Mouse (Mus musculus): Measurements from ENCODE around the gene Rin3. TPM values are rescaled to one million over a fixed set of nuclear protein-coding genes. Genes with fewer than 3 reads are reported as not detected.

The Rin3 gene
- polyA plus RNA-seq, 1 experiment from 2014 or later, result 2.8 TPM

DNA sequence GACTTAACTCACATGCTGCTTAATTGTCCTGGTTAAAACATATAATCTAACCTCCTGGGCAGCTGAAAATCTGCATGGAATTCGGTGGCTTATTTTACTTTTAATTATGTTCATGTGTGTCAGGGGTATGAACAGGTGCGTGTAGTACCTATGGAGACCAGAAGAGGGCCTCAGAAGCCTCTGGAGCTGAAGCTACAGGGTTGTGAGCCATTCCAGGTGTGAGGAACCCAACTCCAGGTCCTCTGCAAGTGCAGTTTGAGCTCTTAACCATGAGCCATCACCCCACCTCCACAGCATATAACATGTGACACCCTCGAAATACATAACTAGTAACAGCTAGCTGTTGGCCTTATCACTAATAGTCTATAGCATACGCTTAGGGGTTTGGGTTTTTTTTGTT, 109.1 kb downstream of the Rin3 start:
- Histone ChIP-seq H3K4me2 (no peak overlapping the region), H3K4me1 (replicated peaks) (no peaks in the 10 kb centered on the region), H3K9me3 (no peaks in the 10 kb centered on the region), H3K9ac (no peak overlapping the region), H3K36me3 (peaks cover 21% of the 10 kb centered on the region), H3K27ac (replicated peaks) (no peak overlapping the region), H3K4me3 (no peak overlapping the region), H3K27me3 (no peaks in the 10 kb centered on the region; the same call in 1 of the 2 replicates)
- no peak for ATAC-seq (ENCODE audit: low FRiP score, low read depth)
- WGBS, result 67% methylated on average over 4 of the region's 4 CpGs

DNA sequence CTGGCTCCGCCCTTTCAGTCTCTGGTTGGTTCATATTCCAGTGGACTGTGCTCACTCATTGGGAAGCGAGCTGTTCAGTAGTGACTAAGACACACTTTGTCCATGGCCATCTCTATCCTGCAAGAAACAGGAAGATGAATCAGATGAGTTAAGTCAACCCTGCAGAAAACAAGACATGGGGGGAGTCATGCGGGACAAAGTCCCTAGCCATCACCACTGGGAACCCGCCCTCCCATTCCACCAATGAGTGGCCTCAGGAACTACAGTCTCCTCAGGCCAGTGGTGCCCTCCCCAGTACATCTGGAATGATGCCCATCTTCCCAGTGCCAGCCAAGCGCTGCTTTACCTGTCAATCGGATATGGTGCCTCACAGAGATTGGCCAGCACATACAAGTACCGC, 111.6 kb downstream of the Rin3 start:
- ATAC-seq (ENCODE audit: low FRiP score, low read depth), result no peak
- Histone ChIP-seq H3K4me2 (no peak overlapping the region), H3K9ac (no peak overlapping the region), H3K27me3 (no peaks in the 10 kb centered on the region; the same call in 1 of the 2 replicates), H3K27ac (replicated peaks) (no peak overlapping the region), H3K36me3 (peaks cover 25% of the 10 kb centered on the region), H3K4me3 (no peak overlapping the region), H3K9me3 (no peaks in the 10 kb centered on the region), H3K4me1 (replicated peaks) (no peaks in the 10 kb centered on the region)
- WGBS, result 96% methylated on average over 7 of the region's 7 CpGs

DNA sequence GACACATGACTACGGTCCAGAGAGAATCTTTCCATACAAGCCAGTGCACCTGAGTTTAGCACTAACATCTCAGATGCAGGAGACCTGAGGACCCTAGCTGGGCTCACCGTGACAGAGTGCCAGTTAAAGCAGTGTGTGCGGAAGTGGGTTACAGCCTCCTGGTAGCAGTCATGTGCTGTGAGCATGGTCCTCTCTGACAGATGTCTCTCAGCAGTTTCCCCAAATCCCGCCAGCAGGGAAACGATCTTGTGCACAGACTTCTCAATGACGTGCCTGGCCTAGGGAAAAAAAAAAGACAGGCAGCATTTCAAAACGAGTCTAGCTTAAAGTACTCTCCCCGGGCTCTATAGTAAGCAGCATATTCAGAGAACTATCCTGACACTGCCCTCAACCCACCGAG, 112.7 kb downstream of the Rin3 start:
- Histone ChIP-seq H3K9me3 (no peaks in the 10 kb centered on the region), H3K27me3 (no peaks in the 10 kb centered on the region; the same call in 1 of the 2 replicates), H3K27ac (replicated peaks) (no peak overlapping the region), H3K36me3 (peaks cover 33% of the 10 kb centered on the region), H3K4me1 (replicated peaks) (no peaks in the 10 kb centered on the region), H3K9ac (no peak overlapping the region), H3K4me3 (no peak overlapping the region), H3K4me2 (no peak overlapping the region)
- no peak for ATAC-seq (ENCODE audit: low FRiP score, low read depth)
- WGBS, result 51% methylated on average over 9 of the region's 9 CpGs

DNA sequence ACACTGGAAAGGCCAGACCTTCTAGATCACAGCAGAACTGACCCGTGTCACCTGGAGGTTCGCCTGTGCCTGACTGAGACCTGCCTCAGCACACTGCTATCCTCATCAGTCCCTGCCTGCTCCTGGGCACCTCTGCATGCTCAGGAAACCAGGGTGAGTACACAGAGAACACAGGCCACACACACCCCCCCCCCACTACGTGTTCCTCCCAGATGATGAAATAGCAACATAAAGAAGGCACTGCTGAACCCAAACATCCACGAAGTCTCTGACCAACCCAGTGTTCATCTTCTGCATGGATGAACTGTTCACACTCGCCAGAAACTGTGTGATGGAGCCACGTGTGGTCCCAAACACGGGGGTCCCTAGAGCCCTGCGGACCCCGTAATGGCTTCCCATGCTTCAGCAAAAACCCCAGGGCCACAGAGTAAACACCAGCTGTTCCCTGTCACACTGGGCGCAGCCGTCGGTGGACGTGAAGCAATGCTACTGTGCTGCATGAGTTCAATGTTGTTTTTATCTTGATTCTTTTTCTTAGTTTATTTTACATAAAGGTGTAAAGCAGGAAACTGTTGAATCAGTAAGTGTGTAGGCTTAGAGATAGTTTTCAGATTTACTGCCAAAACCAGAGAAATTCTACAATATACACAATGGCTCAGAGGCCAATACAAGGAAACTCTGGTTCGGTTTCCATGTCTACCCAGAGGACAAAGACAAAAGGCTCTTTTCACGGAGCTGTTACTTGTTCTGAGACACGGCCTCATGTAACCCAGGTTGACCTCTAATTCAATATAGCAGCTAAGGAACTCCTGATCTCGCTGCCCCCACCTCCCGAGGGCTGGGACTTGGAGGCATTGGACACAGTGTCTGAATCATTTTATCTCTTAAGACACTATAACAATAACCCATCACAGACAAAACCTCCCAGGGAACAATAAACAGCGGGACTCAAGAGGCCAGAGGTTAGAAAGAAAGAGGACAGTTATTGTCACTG, 113.4 kb downstream of the Rin3 start:
- ATAC-seq (ENCODE audit: low FRiP score, low read depth), result no peak; the same call in 1 of the 2 replicates
- 16% methylated on average over 19 of the region's 19 CpGs for WGBS

DNA sequence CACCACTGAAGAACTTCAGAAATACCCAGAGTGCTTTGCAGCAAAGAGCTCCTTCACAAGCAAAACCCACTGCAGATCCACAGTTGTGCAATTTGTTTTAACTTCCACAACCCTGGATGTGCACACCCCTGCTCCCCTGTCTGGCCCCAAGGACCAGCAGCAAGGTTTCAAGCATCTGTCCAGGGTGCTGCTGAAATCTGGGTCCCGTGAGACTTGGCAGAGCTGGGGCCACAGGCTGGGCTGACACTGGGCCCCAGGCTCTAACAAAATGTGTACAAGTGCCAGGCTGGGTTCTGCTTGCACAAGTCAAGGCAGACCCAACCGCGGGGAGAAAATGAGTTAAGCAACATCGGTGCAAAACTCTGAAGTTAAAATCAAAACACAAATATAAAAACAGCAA, 115.7 kb downstream of the Rin3 start:
- Histone ChIP-seq H3K4me1 (replicated peaks) (no peaks in the 10 kb centered on the region), H3K36me3 (peaks cover 55% of the 10 kb centered on the region), H3K27me3 (no peaks in the 10 kb centered on the region; the same call in 1 of the 2 replicates), H3K4me2 (no peak overlapping the region), H3K4me3 (no peak overlapping the region), H3K9me3 (no peaks in the 10 kb centered on the region), H3K9ac (no peak overlapping the region), H3K27ac (replicated peaks) (no peak overlapping the region)
- ATAC-seq (ENCODE audit: low FRiP score, low read depth), result no peak
- 93% methylated on average over 4 of the region's 4 CpGs for WGBS

More for the DNA sequence above, 113.4 kb downstream of the Rin3 start:
- Histone ChIP-seq H3K4me3 (no peak overlapping the region), H3K27me3 (no peaks in the 10 kb centered on the region; the same call in 1 of the 2 replicates), H3K4me1 (replicated peaks) (no peaks in the 10 kb centered on the region), H3K27ac (replicated peaks) (no peak overlapping the region), H3K36me3 (peaks cover 39% of the 10 kb centered on the region), H3K4me2 (no peak overlapping the region), H3K9me3 (no peaks in the 10 kb centered on the region), H3K9ac (no peak overlapping the region)

DNA sequence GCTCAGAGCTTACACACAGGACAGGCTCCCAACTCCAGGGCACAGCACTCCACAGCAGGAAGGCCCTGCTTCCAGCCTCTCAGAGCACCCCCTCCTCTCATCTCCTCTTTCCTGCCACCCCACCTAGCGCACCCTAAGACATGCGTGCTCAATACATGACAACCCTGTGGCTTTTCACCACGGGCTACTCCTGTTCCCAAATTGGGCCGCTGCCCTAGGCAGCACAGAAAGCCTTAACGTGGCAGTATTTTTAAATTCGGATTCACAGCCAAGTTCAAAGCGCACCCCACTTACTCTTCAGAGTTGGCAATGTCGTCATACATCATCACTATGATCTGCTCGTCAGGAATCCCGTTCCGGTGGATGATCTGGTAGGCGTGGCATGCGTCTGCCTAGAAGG, 130.3 kb downstream of the Rin3 start:
- Histone ChIP-seq H3K27me3 (no peaks in the 10 kb centered on the region), H3K36me3 (peaks cover 13% of the 10 kb centered on the region), H3K27ac (replicated peaks) (no peak overlapping the region), H3K9ac (no peak overlapping the region), H3K4me1 (replicated peaks) (0 out of 2 replicates have a peak, but pooled peaks cover 4% of the 10 kb centered on the region), H3K4me2 (no peak overlapping the region), H3K4me3 (no peak overlapping the region), H3K9me3 (no peaks in the 10 kb centered on the region)
- ATAC-seq (ENCODE audit: low FRiP score, low read depth), result no peak
- 86% methylated on average over 13 of the region's 13 CpGs for WGBS

DNA sequence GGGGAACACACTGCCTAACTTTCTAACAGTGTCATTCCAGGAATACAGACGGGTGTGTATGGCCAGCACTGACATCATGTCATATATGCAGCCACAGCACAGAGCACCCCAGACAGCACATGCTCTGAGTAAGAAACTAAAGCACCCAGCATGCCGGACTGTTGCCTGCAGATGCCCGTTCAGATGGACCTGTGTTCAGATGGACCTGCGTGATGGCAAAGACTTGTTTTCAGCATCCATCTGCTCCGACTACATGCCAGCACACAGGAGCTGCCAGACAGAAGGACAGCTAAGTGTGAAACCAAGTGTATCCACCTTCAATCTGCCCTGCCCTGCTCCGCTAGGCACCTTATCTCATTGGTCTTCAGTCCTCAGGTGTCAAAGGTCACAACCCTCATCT, 131.8 kb downstream of the Rin3 start:
- Histone ChIP-seq H3K4me3 (no peak overlapping the region), H3K27me3 (no peaks in the 10 kb centered on the region), H3K27ac (replicated peaks) (no peak overlapping the region), H3K4me2 (no peak overlapping the region), H3K9me3 (no peaks in the 10 kb centered on the region), H3K9ac (no peak overlapping the region), H3K36me3 (peaks cover 13% of the 10 kb centered on the region), H3K4me1 (replicated peaks) (peaks cover 9% of the 10 kb centered on the region)
- WGBS, result 89% methylated on average over 6 of the region's 6 CpGs
- ATAC-seq (ENCODE audit: low FRiP score, low read depth), result no peak

DNA sequence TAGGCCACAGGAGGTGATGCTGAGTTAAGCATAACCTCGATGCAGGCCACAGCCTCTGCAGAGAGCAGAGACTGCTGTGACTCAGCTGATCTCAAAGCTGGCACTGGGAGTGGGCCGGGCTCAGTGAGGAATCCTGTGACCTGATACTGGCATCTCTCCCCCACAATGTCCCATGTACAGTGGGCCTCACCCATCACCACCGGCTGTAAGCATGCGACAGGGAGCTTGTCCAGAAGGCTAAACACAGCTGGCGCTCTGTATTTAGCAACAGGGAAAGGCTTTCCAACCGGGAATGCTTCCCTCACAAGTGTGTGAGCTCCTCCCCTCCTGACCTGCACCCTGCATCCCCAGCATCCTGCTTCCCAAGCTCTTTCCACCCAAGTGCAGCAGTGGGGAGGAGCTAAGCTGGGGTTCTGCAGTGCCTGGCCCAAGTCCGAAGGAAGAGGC, 133.6 kb downstream of the Rin3 start:
- peaks cover 13% of the 10 kb centered on the region for H3K36me3 ChIP-seq
- no peak overlapping the region for H3K27ac ChIP-seq (replicated peaks)
- H3K4me1 ChIP-seq (replicated peaks), result peaks cover 11% of the 10 kb centered on the region
- no peak overlapping the region for H3K4me3 ChIP-seq
- H3K9me3 ChIP-seq, result no peaks in the 10 kb centered on the region
- no peak overlapping the region for H3K4me2 ChIP-seq
- H3K27me3 ChIP-seq, result no peaks in the 10 kb centered on the region
- 0 out of 2 replicates have a peak, but pooled peaks have one; percentile 27 for ATAC-seq (ENCODE audit: low FRiP score, low read depth)
- H3K9ac ChIP-seq, result no peak overlapping the region
- WGBS, result 44% methylated on average over 7 of the region's 7 CpGs

DNA sequence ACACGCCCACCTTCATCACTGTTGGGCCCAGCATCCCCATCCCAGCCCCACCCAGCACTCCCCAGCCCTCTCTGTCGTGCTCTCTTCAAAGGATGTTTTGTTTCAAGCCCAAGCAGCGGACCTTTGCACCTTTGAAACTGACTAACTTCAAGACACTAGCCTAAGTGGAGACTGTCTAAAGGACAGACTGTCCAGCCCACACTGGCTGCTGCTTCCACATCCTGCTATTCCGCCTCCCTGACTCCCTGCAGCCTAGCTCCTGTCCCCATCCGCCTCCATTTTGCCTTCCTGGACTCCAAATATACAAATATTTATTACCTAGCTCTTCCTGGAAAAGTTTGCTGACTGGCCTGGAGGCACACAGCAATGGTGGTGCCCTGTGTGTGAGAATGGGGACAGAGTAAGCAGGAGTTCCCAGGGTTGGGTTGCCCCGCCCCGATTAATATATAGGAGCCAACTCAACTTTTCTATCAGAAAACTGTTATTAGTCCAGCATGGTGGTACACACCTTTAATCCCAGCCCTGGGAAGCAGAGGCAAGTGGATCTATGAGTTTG, 134.2 kb downstream of the Rin3 start:
- ATAC-seq (ENCODE audit: low FRiP score, low read depth), result no peak
- Histone ChIP-seq H3K4me1 (replicated peaks) (peaks cover 11% of the 10 kb centered on the region), H3K36me3 (peaks cover 13% of the 10 kb centered on the region), H3K9ac (no peak overlapping the region), H3K9me3 (no peaks in the 10 kb centered on the region), H3K4me3 (no peak overlapping the region), H3K4me2 (no peak overlapping the region), H3K27ac (replicated peaks) (no peak overlapping the region), H3K27me3 (no peaks in the 10 kb centered on the region)
- 74% methylated on average over 7 of the region's 7 CpGs for WGBS

DNA sequence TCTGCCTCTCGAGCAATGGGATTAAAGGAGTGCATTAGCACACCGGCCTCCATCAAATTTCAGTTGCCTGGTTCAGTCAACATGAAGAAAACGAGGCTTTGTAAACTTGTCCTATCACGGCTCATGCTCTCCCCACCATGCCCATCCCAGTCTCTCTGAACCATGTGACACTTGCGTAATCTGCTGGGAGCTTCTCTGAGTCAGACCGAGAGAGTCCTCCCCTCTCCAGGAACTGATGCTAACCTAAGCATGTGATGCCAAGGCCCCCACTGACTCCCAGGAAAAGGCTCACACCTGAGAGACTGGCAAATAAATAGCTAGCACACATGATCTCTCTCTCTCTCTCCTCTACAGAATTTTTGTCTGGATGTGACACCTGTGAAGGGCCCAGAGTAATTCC, 134.9 kb downstream of the Rin3 start:
- Histone ChIP-seq H3K27ac (replicated peaks) (no peak overlapping the region), H3K4me3 (no peak overlapping the region), H3K4me2 (no peak overlapping the region), H3K27me3 (no peaks in the 10 kb centered on the region), H3K36me3 (peaks cover 14% of the 10 kb centered on the region), H3K4me1 (replicated peaks) (peaks cover 11% of the 10 kb centered on the region), H3K9me3 (no peaks in the 10 kb centered on the region), H3K9ac (no peak overlapping the region)
- no peak for ATAC-seq (ENCODE audit: low FRiP score, low read depth)
- WGBS, result 95% methylated on average over 6 of the region's 6 CpGs

DNA sequence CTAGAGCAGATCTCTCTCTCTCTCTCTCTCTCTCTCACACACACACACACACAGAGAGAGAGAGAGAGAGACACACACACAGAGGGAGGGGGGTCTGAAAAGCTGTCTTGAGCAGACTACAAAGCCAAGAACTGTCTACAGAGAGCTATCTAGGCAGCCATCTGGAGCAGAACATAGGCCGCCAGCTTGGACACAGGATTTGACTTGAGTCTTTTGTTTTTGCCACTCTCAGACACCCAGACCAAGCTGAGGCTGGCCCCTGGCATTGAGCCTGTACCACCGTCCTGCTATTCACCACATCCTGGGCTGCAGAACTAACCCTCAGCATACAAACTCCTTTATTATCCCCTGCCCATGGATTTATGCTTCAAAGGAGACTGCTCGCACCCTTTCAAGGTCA, 136.7 kb downstream of the Rin3 start:
- H3K4me1 ChIP-seq (replicated peaks), result peaks cover 11% of the 10 kb centered on the region
- WGBS, result 32% methylated on average over 3 of the region's 3 CpGs
- H3K36me3 ChIP-seq, result peaks cover 11% of the 10 kb centered on the region
- no peak overlapping the region for H3K4me3 ChIP-seq
- H3K4me2 ChIP-seq, result no peak overlapping the region
- H3K27ac ChIP-seq (replicated peaks), result peak overlapping the region; percentile 61
- H3K27me3 ChIP-seq, result no peaks in the 10 kb centered on the region
- H3K9ac ChIP-seq, result no peak overlapping the region
- H3K9me3 ChIP-seq, result no peaks in the 10 kb centered on the region
- ATAC-seq (ENCODE audit: low FRiP score, low read depth), result peak; percentile 77

DNA sequence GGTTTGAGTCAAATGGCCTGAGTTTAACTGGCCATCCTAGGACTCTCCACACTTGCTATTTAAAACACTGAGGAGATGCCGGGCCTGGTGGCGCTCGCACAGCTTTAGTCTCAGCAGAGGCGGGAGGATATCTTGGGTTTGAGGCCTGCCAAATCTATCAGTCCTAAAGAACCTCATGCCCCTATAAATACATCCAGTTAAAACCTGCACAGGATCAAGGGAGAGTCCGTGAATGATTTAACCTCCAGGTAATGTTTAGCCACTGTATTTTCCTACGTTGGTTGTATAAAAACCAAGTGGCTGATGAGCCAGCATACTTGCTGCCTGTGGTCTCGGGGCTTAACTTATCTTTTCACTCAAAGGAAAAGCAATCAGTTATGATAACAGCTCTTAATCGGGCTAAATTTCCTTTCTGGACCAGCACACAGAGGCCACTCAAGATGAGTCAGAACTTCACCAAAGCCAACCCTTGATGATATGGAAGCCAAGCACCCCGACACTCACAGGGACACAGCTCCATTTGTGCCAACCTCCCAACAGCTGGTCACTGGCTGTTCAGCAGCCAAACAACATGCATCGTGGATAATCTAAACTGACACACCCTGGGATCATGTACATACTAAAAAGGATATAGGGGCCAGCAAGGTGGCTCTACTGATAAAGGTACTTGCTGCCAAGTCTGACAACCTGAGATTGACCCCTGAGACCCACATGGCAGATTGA, 137.5 kb downstream of the Rin3 start:
- ATAC-seq (ENCODE audit: low FRiP score, low read depth), result no peak
- 89% methylated on average over 10 of the region's 10 CpGs for WGBS

More for the DNA sequence above, 137.5 kb downstream of the Rin3 start:
- Histone ChIP-seq H3K36me3 (peaks cover 7% of the 10 kb centered on the region), H3K27me3 (no peaks in the 10 kb centered on the region), H3K27ac (replicated peaks) (peak overlapping the region; percentile 61; the same call in 1 of the 2 replicates), H3K4me2 (no peak overlapping the region), H3K9me3 (no peaks in the 10 kb centered on the region), H3K9ac (no peak overlapping the region), H3K4me3 (no peak overlapping the region), H3K4me1 (replicated peaks) (peaks cover 11% of the 10 kb centered on the region)

Measured in hindbrain, embryonic 15.5 days (tissue).